Mouse (Mus musculus) kidney, postnatal 14 days (tissue): ENCODE results near the gene 4921517D22Rik.

Experiments
- DNase-seq: peaks from one replicate; pipeline ENCODE4 v3.0.0; 2022; ENCODE audit warnings: mixed read lengths

Gene 4921517D22Rik

GRCm38 (mm10) chr13:59689843-59690242 lies 4.1 kb downstream of the 4921517D22Rik start:
- no peak for DNase-seq

- no peak for DNase-seq
These were observed 4.6 kb downstream of the 4921517D22Rik start for GRCm38 (mm10) chr13:59689313-59689712.

- DNase-seq = peak; percentile 21
These were observed 5.6 kb downstream of the 4921517D22Rik start for GRCm38 (mm10) chr13:59688338-59688770.

- no peak for DNase-seq
These were observed 8.7 kb downstream of the 4921517D22Rik start for GRCm38 (mm10) chr13:59685236-59685635.

GRCm38 (mm10) chr13:59682629-59683028 lies 11.3 kb downstream of the 4921517D22Rik start:
- no peak for DNase-seq

- DNase-seq = no peak
These were observed 14.0 kb downstream of the 4921517D22Rik start for GRCm38 (mm10) chr13:59679908-59680307.

GRCm38 (mm10) chr13:59679306-59679705 lies 14.6 kb downstream of the 4921517D22Rik start:
- no peak for DNase-seq

GRCm38 (mm10) chr13:59676316-59677229 lies 17.3 kb downstream of the 4921517D22Rik start:
- DNase-seq = no peak

GRCm38 (mm10) chr13:59675151-59676011 lies 18.5 kb downstream of the 4921517D22Rik start, which contains the start of gene Golm1:
Gene Golm1 (minus strand): TSS chr13:59675811.
- DNase-seq = peak; percentile 76

GRCm38 (mm10) chr13:59674761-59675150 lies 19.2 kb downstream of the 4921517D22Rik start:
- DNase-seq = peak; percentile 11

GRCm38 (mm10) chr13:59674215-59674614 lies 19.7 kb downstream of the 4921517D22Rik start:
- DNase-seq = no peak

- no peak for DNase-seq
These were observed 20.3 kb downstream of the 4921517D22Rik start for GRCm38 (mm10) chr13:59673597-59673996.

GRCm38 (mm10) chr13:59672248-59672647 lies 21.7 kb downstream of the 4921517D22Rik start:
- no peak for DNase-seq

GRCm38 (mm10) chr13:59671521-59671920 lies 22.4 kb downstream of the 4921517D22Rik start:
- no peak for DNase-seq

- no peak for DNase-seq
These were observed 24.0 kb downstream of the 4921517D22Rik start for GRCm38 (mm10) chr13:59669946-59670345.

GRCm38 (mm10) chr13:59668501-59669093 lies 25.3 kb downstream of the 4921517D22Rik start:
- DNase-seq = peak; percentile 27

- DNase-seq = no peak
These were observed 26.1 kb downstream of the 4921517D22Rik start for GRCm38 (mm10) chr13:59667763-59668162.

- DNase-seq = peak; percentile 14
These were observed 29.8 kb downstream of the 4921517D22Rik start for GRCm38 (mm10) chr13:59663939-59664712.

- no peak for DNase-seq
These were observed 31.9 kb downstream of the 4921517D22Rik start for GRCm38 (mm10) chr13:59661966-59662365.

GRCm38 (mm10) chr13:59661387-59661786 lies 32.5 kb downstream of the 4921517D22Rik start:
- no peak for DNase-seq

GRCm38 (mm10) chr13:59660371-59660770 lies 33.5 kb downstream of the 4921517D22Rik start:
- DNase-seq = no peak

GRCm38 (mm10) chr13:59657781-59658180 lies 36.1 kb downstream of the 4921517D22Rik start:
- no peak for DNase-seq
